Mouse (Mus musculus): ENCODE measurements around the gene Gm8281. TPM values are rescaled to one million over a fixed set of nuclear protein-coding genes. Genes with fewer than 3 reads are reported as not detected.
"Not testable (repeated sequence)": the region's sequence is repeated elsewhere in the genome, so short reads cannot be mapped to it uniquely, and the experiment has no call there.

Gene Gm8281
- total RNA-seq (2015; ENCODE audit: low replicate concordance) (not detected in 2 replicates), total RNA-seq (2017; ENCODE audit: low replicate concordance) (0.39 TPM in 1 of 2 replicates, not detected in the other)

- not testable (repeated sequence) for ATAC-seq (replicated peaks; ENCODE audit: low FRiP score, poor library complexity, severe bottlenecking)
Observed at GRCm38 (mm10) chr14:5070611-5071490, at the start of gene Gm8281. Gm8281 (plus strand) TSS chr14:5071040.

GRCm38 (mm10) chr14:5050329-5050728 is 20.5 kb upstream of the Gm8281 start, which contains the start of gene 4930555G01Rik:
4930555G01Rik (plus strand) TSS chr14:5050629.
- not testable (repeated sequence) for ATAC-seq (replicated peaks; ENCODE audit: low FRiP score, poor library complexity, severe bottlenecking)

GRCm38 (mm10) chr14:5131219-5131618 is 60.4 kb downstream of the Gm8281 start, which contains the start of gene Gm8279:
Gm8279 (plus strand) TSS chr14:5131519.
- not testable (repeated sequence) for ATAC-seq (replicated peaks; ENCODE audit: low FRiP score, poor library complexity, severe bottlenecking)

Other genes starting within 250 kb of the Gm8281 start
- not detected in 2 replicates for gene Gm3269, start 232.9 kb upstream of the Gm8281 start, total RNA-seq (2015; ENCODE audit: low replicate concordance)
- gene Gm3269, start 232.9 kb upstream of the Gm8281 start, total RNA-seq (2017; ENCODE audit: low replicate concordance): not detected in 2 replicates
- gene Gm3264, start 215.5 kb upstream of the Gm8281 start, total RNA-seq (2015; ENCODE audit: low replicate concordance): not detected in 2 replicates
- gene Gm3264, start 215.5 kb upstream of the Gm8281 start, total RNA-seq (2017; ENCODE audit: low replicate concordance): not detected in 2 replicates
- not detected in 2 replicates for gene Gm3278, start 178.6 kb upstream of the Gm8281 start, total RNA-seq (2015; ENCODE audit: low replicate concordance)
- not detected in 2 replicates for gene Gm3278, start 178.6 kb upstream of the Gm8281 start, total RNA-seq (2017; ENCODE audit: low replicate concordance)
- not detected in 2 replicates for gene Gm8297, start 87.1 kb upstream of the Gm8281 start, total RNA-seq (2015; ENCODE audit: low replicate concordance)
- gene Gm8297, start 87.1 kb upstream of the Gm8281 start, total RNA-seq (2017; ENCODE audit: low replicate concordance): not detected in 2 replicates
- gene Gm3298, start 55.1 kb upstream of the Gm8281 start, total RNA-seq (2015; ENCODE audit: low replicate concordance): not detected in 2 replicates
- gene Gm3298, start 55.1 kb upstream of the Gm8281 start, total RNA-seq (2017; ENCODE audit: low replicate concordance): not detected in 2 replicates
- gene 4930555G01Rik, start 20.4 kb upstream of the Gm8281 start, total RNA-seq (2015; ENCODE audit: low replicate concordance): not detected in 2 replicates
- gene 4930555G01Rik, start 20.4 kb upstream of the Gm8281 start, total RNA-seq (2017; ENCODE audit: low replicate concordance): not detected in 2 replicates
- gene Gm8279, start 60.5 kb downstream of the Gm8281 start, total RNA-seq (2015; ENCODE audit: low replicate concordance): not detected in 2 replicates
- not detected in 2 replicates for gene Gm8279, start 60.5 kb downstream of the Gm8281 start, total RNA-seq (2017; ENCODE audit: low replicate concordance)
- not detected in 2 replicates for gene Gm3317, start 93.5 kb downstream of the Gm8281 start, total RNA-seq (2015; ENCODE audit: low replicate concordance)
- not detected in 2 replicates for gene Gm3317, start 93.5 kb downstream of the Gm8281 start, total RNA-seq (2017; ENCODE audit: low replicate concordance)
- not detected in 2 replicates for gene Gm8271, start 114.8 kb downstream of the Gm8281 start, total RNA-seq (2015; ENCODE audit: low replicate concordance)
- not detected in 2 replicates for gene Gm8271, start 114.8 kb downstream of the Gm8281 start, total RNA-seq (2017; ENCODE audit: low replicate concordance)
- gene Gm3526, start 189.5 kb downstream of the Gm8281 start, total RNA-seq (2015; ENCODE audit: low replicate concordance): not detected in 2 replicates
- gene Gm3526, start 189.5 kb downstream of the Gm8281 start, total RNA-seq (2017; ENCODE audit: low replicate concordance): not detected in 2 replicates

All from erythroid progenitor cell, adult 5-6 weeks (primary cell).